Mouse (Mus musculus) forebrain, embryonic 14.5 days (tissue): Measurements from ENCODE around the gene Arpc5. TPM values are rescaled to one million over a fixed set of nuclear protein-coding genes. Genes with fewer than 3 reads are reported as not detected.

ENCODE experiments used
- ATAC-seq: fragments of 200-750 bp; cut with Nextera tagmentation; 2 replicates; pipeline ENCODE4 v1.8.0; 2017; ENCODE audit warnings: mild to moderate bottlenecking, moderate library complexity
- DNase-seq: peaks from one replicate; pipeline ENCODE4 v3.0.0-alpha.2; 2015; ENCODE audit warnings: low spot score
- H3K27ac ChIP-seq: fragments of 300-500 bp; sonication (generic); 2 replicates; pipeline ENCODE4 v1.5.1; 2014; ENCODE audit warnings: low read depth, mild to moderate bottlenecking, control low read depth, low read length, moderate library complexity
- H3K27me3 ChIP-seq: fragments of 300-500 bp; sonication (generic); replicated peaks from 2 replicates; pipeline ENCODE4 v1.6.1; 2014; ENCODE audit warnings: low read length, control low read depth, mixed read lengths; ENCODE audit not compliant: control insufficient read depth, insufficient read depth
- H3K36me3 ChIP-seq: fragments of 300-500 bp; sonication (generic); 2 replicates; pipeline ENCODE4 v1.6.1; 2014; ENCODE audit warnings: low read length, control low read depth; ENCODE audit not compliant: control insufficient read depth, insufficient read depth
- H3K4me1 ChIP-seq: fragments of 300-500 bp; sonication (generic); 2 replicates; pipeline ENCODE4 v1.6.1; 2014; ENCODE audit warnings: antibody characterized with exemption, low read length, control low read depth; ENCODE audit not compliant: control insufficient read depth, insufficient read depth
- H3K4me2 ChIP-seq: fragments of 300-500 bp; sonication (generic); 2 replicates; pipeline ENCODE4 v1.6.1; 2014; ENCODE audit warnings: mild to moderate bottlenecking, control low read depth, low read length
- H3K4me3 ChIP-seq: fragments of 300-500 bp; sonication (generic); 2 replicates; pipeline ENCODE4 v1.5.1; 2014; ENCODE audit warnings: low read depth, low read length, control low read depth
- H3K9ac ChIP-seq: fragments of 300-500 bp; sonication (generic); 2 replicates; pipeline ENCODE4 v1.6.1; 2014; ENCODE audit warnings: mild to moderate bottlenecking, low read length, control low read depth, moderate library complexity
- H3K9me3 ChIP-seq: fragments of 300-500 bp; sonication (generic); replicated peaks from 2 replicates; pipeline ENCODE4 v1.6.1; 2016; ENCODE audit warnings: low read length, control low read depth, mixed read lengths; ENCODE audit not compliant: control insufficient read depth
- WGBS: fragments of 180-500 bp; shearing (Covaris S2); extraction: QIAGEN DNeasy Blood & Tissue Kit; methylation state at CpG from one replicate; pipeline ENCODE4 v1.1.7; 2014; 5-methylcytosine and 5-hydroxymethylcytosine counted together
- polyA plus RNA-seq: library from polyadenylated mRNA; unstranded; fragments of >200 nt; fragmentation: Nextera tagmentation; extraction: Ambion mirVana; gene quantifications from 2 replicates; pipeline ENCODE4 v1.2.1, GENCODE M21; 2014

Gene Arpc5
- polyA plus RNA-seq, 1 experiment from 2014 or later: 430 TPM

GRCm38 (mm10) chr1:152800633-152801176, 34.4 kb downstream of the Arpc5 start:
- H3K9me3 ChIP-seq: no peaks in the 10 kb centered on the region
- no peak for ATAC-seq
- 91% methylated on average over 13 of the region's 13 CpGs for WGBS

GRCm38 (mm10) chr1:152804907-152805306, 38.6 kb downstream of the Arpc5 start:
- no peak for ATAC-seq
- Histone ChIP-seq H3K9me3 (no peaks in the 10 kb centered on the region), H3K9ac (no peak overlapping the region), H3K27ac (no peak overlapping the region), H3K27me3 (no peaks in the 10 kb centered on the region), H3K4me2 (no peak overlapping the region), H3K4me1 (no peaks in the 10 kb centered on the region), H3K4me3 (no peak overlapping the region), H3K36me3 (no peaks in the 10 kb centered on the region)
- no peak for DNase-seq
- WGBS: 89% methylated on average over 6 of the region's 6 CpGs

More at GRCm38 (mm10) chr1:152800633-152801176, 34.4 kb downstream of the Arpc5 start:
- Histone ChIP-seq H3K4me1 (no peaks in the 10 kb centered on the region), H3K27ac (no peak overlapping the region), H3K4me3 (no peak overlapping the region), H3K9ac (no peak overlapping the region), H3K36me3 (no peaks in the 10 kb centered on the region), H3K4me2 (no peak overlapping the region), H3K27me3 (no peaks in the 10 kb centered on the region)
- DNase-seq: no peak

GRCm38 (mm10) chr1:152807619-152808391, 41.5 kb downstream of the Arpc5 start:
- Histone ChIP-seq H3K9me3 (no peaks in the 10 kb centered on the region), H3K27ac (no peak overlapping the region), H3K4me2 (no peak overlapping the region), H3K4me3 (no peak overlapping the region), H3K9ac (no peak overlapping the region), H3K36me3 (no peaks in the 10 kb centered on the region), H3K27me3 (no peaks in the 10 kb centered on the region), H3K4me1 (0 out of 2 replicates have a peak, but pooled peaks cover 3% of the 10 kb centered on the region)
- DNase-seq (no peak), ATAC-seq (no peak)
- 71% methylated on average over 18 of the region's 18 CpGs for WGBS

- Histone ChIP-seq H3K4me3 (no peak overlapping the region), H3K36me3 (no peaks in the 10 kb centered on the region), H3K4me1 (0 out of 2 replicates have a peak, but pooled peaks cover 3% of the 10 kb centered on the region), H3K4me2 (no peak overlapping the region), H3K27ac (no peak overlapping the region), H3K27me3 (no peaks in the 10 kb centered on the region), H3K9ac (no peak overlapping the region), H3K9me3 (no peaks in the 10 kb centered on the region)
- 89% methylated on average over 2 of the region's 2 CpGs for WGBS
- ATAC-seq: no peak
- no peak for DNase-seq
Observed at GRCm38 (mm10) chr1:152808392-152808680, 42.0 kb downstream of the Arpc5 start.

- H3K36me3 ChIP-seq: no peaks in the 10 kb centered on the region
- H3K27ac ChIP-seq: no peak overlapping the region
- no peak overlapping the region for H3K4me2 ChIP-seq
- WGBS: 50% methylated on average over 8 of the region's 8 CpGs
- H3K9me3 ChIP-seq: no peaks in the 10 kb centered on the region
- no peaks in the 10 kb centered on the region for H3K27me3 ChIP-seq
- no peak overlapping the region for H3K4me3 ChIP-seq
- no peak for DNase-seq
- 0 out of 2 replicates have a peak, but pooled peaks cover 3% of the 10 kb centered on the region for H3K4me1 ChIP-seq
- no peak overlapping the region for H3K9ac ChIP-seq
- ATAC-seq: no peak
Observed at GRCm38 (mm10) chr1:152809541-152810252, 43.4 kb downstream of the Arpc5 start.

GRCm38 (mm10) chr1:152810533-152811439, 44.4 kb downstream of the Arpc5 start:
- Histone ChIP-seq H3K27me3 (no peaks in the 10 kb centered on the region), H3K9me3 (no peaks in the 10 kb centered on the region), H3K4me3 (no peak overlapping the region), H3K4me2 (no peak overlapping the region), H3K9ac (no peak overlapping the region), H3K36me3 (no peaks in the 10 kb centered on the region), H3K27ac (peak overlapping the region; percentile 50; the same call in 1 of the 2 replicates), H3K4me1 (peaks cover 11% of the 10 kb centered on the region)
- ATAC-seq (peak; percentile 49), DNase-seq (peak; percentile 46)
- WGBS: 33% methylated on average over 13 of the region's 13 CpGs

- DNase-seq (peak; percentile 87), ATAC-seq (peak; percentile 84)
- Histone ChIP-seq H3K9me3 (no peaks in the 10 kb centered on the region), H3K4me3 (no peak overlapping the region), H3K4me2 (no peak overlapping the region), H3K4me1 (peaks cover 29% of the 10 kb centered on the region), H3K27me3 (no peaks in the 10 kb centered on the region), H3K9ac (no peak overlapping the region), H3K27ac (peak overlapping the region; percentile 61), H3K36me3 (no peaks in the 10 kb centered on the region)
- 38% methylated on average over 7 of the region's 7 CpGs for WGBS
Observed at GRCm38 (mm10) chr1:152815265-152815701, 48.9 kb downstream of the Arpc5 start.

GRCm38 (mm10) chr1:152817027-152817769, 50.9 kb downstream of the Arpc5 start:
- H3K4me1 ChIP-seq: peaks cover 27% of the 10 kb centered on the region
- no peak overlapping the region for H3K4me2 ChIP-seq
- H3K9ac ChIP-seq: no peak overlapping the region
- peak overlapping the region; percentile 61 for H3K27ac ChIP-seq
- H3K4me3 ChIP-seq: no peak overlapping the region
- DNase-seq (peak; percentile 82), ATAC-seq (peak; percentile 69)
- no peaks in the 10 kb centered on the region for H3K9me3 ChIP-seq
- WGBS: 16% methylated on average over 12 of the region's 12 CpGs
- H3K27me3 ChIP-seq: no peaks in the 10 kb centered on the region
- H3K36me3 ChIP-seq: no peaks in the 10 kb centered on the region
